Mouse (Mus musculus) MEL (cell line): ENCODE measurements around the gene Endou. TPM values are rescaled to one million over a fixed set of nuclear protein-coding genes. Genes with fewer than 3 reads are reported as not detected.

Experiments
- DNase-seq: peaks from one replicate; pipeline ENCODE4 v3.0.0; 2011; ENCODE audit warnings: low read depth, low spot score
- H3K27ac ChIP-seq: 2 replicates; pipeline ENCODE4 v1.5.1; 2012; ENCODE audit warnings: low read depth, mild to moderate bottlenecking, control low read depth, low read length, moderate library complexity; ENCODE audit not compliant: control insufficient read depth
- H3K27me3 ChIP-seq, 2 experiments: fragments of 150-350 bp in 1 of 2; sonication (generic) in 1 of 2; 2 replicates each; pipeline ENCODE4 v1.6.1; 2012; ENCODE audit warnings: low read length in 2 of 2, mild to moderate bottlenecking in 2 of 2, improper control_type of control experiment in 1 of 2, moderate library complexity in 1 of 2; ENCODE audit not compliant: insufficient read depth in 2 of 2, control insufficient read depth in 1 of 2
- H3K36me3 ChIP-seq, 2 experiments: 2 replicates each; pipeline ENCODE4 v1.6.1; 2012 to 2014; ENCODE audit warnings: low read length in 2 of 2, improper control_type of control experiment in 1 of 2, inconsistent platforms in 1 of 2, mild to moderate bottlenecking in 1 of 2; ENCODE audit not compliant: insufficient read depth in 2 of 2, control insufficient read depth in 1 of 2
- H3K4me1 ChIP-seq, 2 experiments: fragments of 150-350 bp in 1 of 2; sonication (generic) in 1 of 2; 2 replicates each; pipeline ENCODE4 v1.6.1; 2012; ENCODE audit warnings: low read length in 2 of 2, improper control_type of control experiment in 1 of 2, mild to moderate bottlenecking in 1 of 2; ENCODE audit not compliant: insufficient read depth in 2 of 2, control insufficient read depth in 1 of 2
- H3K4me3 ChIP-seq, 2 experiments: fragments of 150-350 bp in 1 of 2; sonication (generic) in 1 of 2; 2 replicates each; pipeline ENCODE4 v1.5.1; 2012; ENCODE audit warnings: low read depth in 2 of 2, low read length in 2 of 2, mild to moderate bottlenecking in 2 of 2, moderate library complexity in 2 of 2, control low read depth in 1 of 2, improper control_type of control experiment in 1 of 2; ENCODE audit not compliant: control insufficient read depth in 1 of 2, insufficient read depth in 1 of 2
- H3K79me2 ChIP-seq: 2 replicates; pipeline ENCODE4 v1.6.1; 2012; ENCODE audit warnings: mild to moderate bottlenecking, low read length, moderate library complexity; ENCODE audit not compliant: control insufficient read depth, poor library complexity, insufficient read depth
- H3K9ac ChIP-seq: 2 replicates; pipeline ENCODE4 v1.6.1; 2012; ENCODE audit warnings: low read depth, mild to moderate bottlenecking, control low read depth, low read length, moderate library complexity; ENCODE audit not compliant: control insufficient read depth, poor library complexity, severe bottlenecking
- H3K9me3 ChIP-seq: fragments of 150-350 bp; sonication (generic); replicated peaks from 2 replicates; pipeline ENCODE4 v1.6.1; 2012; ENCODE audit warnings: mild to moderate bottlenecking, low read length, improper control_type of control experiment, moderate library complexity; ENCODE audit not compliant: insufficient read depth
- CHD2 ChIP-seq: IDR thresholded peaks from 2 replicates; pipeline ENCODE4 v1.6.1; 2011; ENCODE audit warnings: low read length, improper control_type of control experiment
- CTCF ChIP-seq, 3 experiments: IDR thresholded peaks in 2 of 3; conservative IDR thresholded peaks in 1 of 3; 2 replicates each; pipeline ENCODE4 v1.5.1; 2011 to 2012; ENCODE audit warnings: low read length in 3 of 3, low read depth in 2 of 3, mild to moderate bottlenecking in 2 of 3, improper control_type of control experiment in 1 of 3, inconsistent platforms in 1 of 3, mixed read lengths in 1 of 3, moderate library complexity in 1 of 3; ENCODE audit not compliant: control insufficient read depth in 1 of 3, insufficient read depth in 1 of 3, poor library complexity in 1 of 3, severe bottlenecking in 1 of 3
- E2F4 ChIP-seq: IDR thresholded peaks from 2 replicates; pipeline ENCODE4 v1.6.1; 2011; ENCODE audit warnings: low read depth, low read length, improper control_type of control experiment, borderline replicate concordance
- EP300 ChIP-seq, 2 experiments: IDR thresholded peaks; 2 replicates each; pipeline ENCODE4 v1.6.1; 2011; ENCODE audit warnings: improper control_type of control experiment in 2 of 2, low read length in 2 of 2, low read depth in 1 of 2, mild to moderate bottlenecking in 1 of 2
- ETS1 ChIP-seq: IDR thresholded peaks from 2 replicates; pipeline ENCODE4 v1.6.1; 2012; ENCODE audit warnings: low read depth, mild to moderate bottlenecking, inconsistent platforms, low read length, improper control_type of control experiment, moderate library complexity
- GATA1 ChIP-seq: IDR thresholded peaks from 2 replicates; pipeline ENCODE4 v1.6.1; 2011; ENCODE audit warnings: low read depth, low read length, improper control_type of control experiment
- JUND ChIP-seq: IDR thresholded peaks from 2 replicates; pipeline ENCODE4 v1.6.1; 2011; ENCODE audit warnings: low read depth, mild to moderate bottlenecking, improper control_type of control experiment, low read length
- MAX ChIP-seq: IDR thresholded peaks from 2 replicates; pipeline ENCODE4 v1.6.1; 2011; ENCODE audit warnings: low read length, improper control_type of control experiment
- MAZ ChIP-seq: IDR thresholded peaks from 2 replicates; pipeline ENCODE4 v1.6.1; 2012; ENCODE audit warnings: low read depth, mild to moderate bottlenecking, inconsistent platforms, low read length, improper control_type of control experiment
- MXI1 ChIP-seq: IDR thresholded peaks from 2 replicates; pipeline ENCODE4 v1.6.1; 2011; ENCODE audit warnings: mild to moderate bottlenecking, low read depth, low read length, improper control_type of control experiment
- MYB ChIP-seq: IDR thresholded peaks from 2 replicates; pipeline ENCODE4 v1.6.1; 2011; ENCODE audit warnings: mild to moderate bottlenecking, low read depth, low read length, improper control_type of control experiment
- MYC ChIP-seq: IDR thresholded peaks from 2 replicates; pipeline ENCODE4 v1.6.1; 2011; ENCODE audit warnings: low read depth, mild to moderate bottlenecking, low read length, improper control_type of control experiment, moderate library complexity
- NELFE ChIP-seq: IDR thresholded peaks from 2 replicates; pipeline ENCODE4 v1.6.1; 2011; ENCODE audit warnings: low read depth, low read length, improper control_type of control experiment
- NRF1 ChIP-seq: IDR thresholded peaks from 2 replicates; pipeline ENCODE4 v1.6.1; 2014; ENCODE audit warnings: low read depth, mild to moderate bottlenecking, inconsistent platforms, low read length, improper control_type of control experiment, moderate library complexity; ENCODE audit not compliant: poor library complexity, insufficient read depth, severe bottlenecking
- POLR2A ChIP-seq, 2 experiments: IDR thresholded peaks; 2 replicates each; pipeline ENCODE4 v1.6.1; 2011 to 2012; ENCODE audit warnings: low read length in 2 of 2, mild to moderate bottlenecking in 2 of 2, control low read depth in 1 of 2, improper control_type of control experiment in 1 of 2, low read depth in 1 of 2, moderate library complexity in 1 of 2; ENCODE audit not compliant: control insufficient read depth in 1 of 2, insufficient read depth in 1 of 2, poor library complexity in 1 of 2
- POLR2AphosphoS2 ChIP-seq: IDR thresholded peaks from 2 replicates; pipeline ENCODE4 v1.6.1; 2011; ENCODE audit warnings: low read length, improper control_type of control experiment
- RAD21 ChIP-seq: IDR thresholded peaks from 2 replicates; pipeline ENCODE4 v1.6.1; 2011; ENCODE audit warnings: mild to moderate bottlenecking, low read depth, low read length, improper control_type of control experiment
- RCOR1 ChIP-seq: IDR thresholded peaks from 2 replicates; pipeline ENCODE4 v1.6.1; 2012; ENCODE audit warnings: low read depth, mild to moderate bottlenecking, inconsistent platforms, low read length, improper control_type of control experiment
- SIN3A ChIP-seq: IDR thresholded peaks from 2 replicates; pipeline ENCODE4 v1.6.1; 2012; ENCODE audit warnings: low read length, improper control_type of control experiment, inconsistent platforms
- TAL1 ChIP-seq: IDR thresholded peaks from 2 replicates; pipeline ENCODE4 v1.6.1; 2012; ENCODE audit warnings: mild to moderate bottlenecking, inconsistent platforms, low read length, moderate library complexity, mixed read lengths
- TBP ChIP-seq: IDR thresholded peaks from 2 replicates; pipeline ENCODE4 v1.8.0; 2011; ENCODE audit warnings: low read depth, low read length, improper control_type of control experiment
- TCF12 ChIP-seq: IDR thresholded peaks from 2 replicates; pipeline ENCODE4 v1.6.1; 2014; ENCODE audit warnings: low read depth, mild to moderate bottlenecking, inconsistent platforms, low read length, improper control_type of control experiment, moderate library complexity
- USF1 ChIP-seq: IDR thresholded peaks from 2 replicates; pipeline ENCODE4 v1.6.1; 2014; ENCODE audit warnings: low read depth, mild to moderate bottlenecking, inconsistent platforms, low read length, improper control_type of control experiment, moderate library complexity
- ZKSCAN1 ChIP-seq: IDR thresholded peaks from 2 replicates; pipeline ENCODE4 v1.6.1; 2012; ENCODE audit warnings: low read depth, mild to moderate bottlenecking, inconsistent platforms, low read length, improper control_type of control experiment, moderate library complexity
- ZMIZ1 ChIP-seq: IDR thresholded peaks from 2 replicates; pipeline ENCODE4 v1.6.1; 2012; ENCODE audit warnings: low read depth, mild to moderate bottlenecking, inconsistent platforms, low read length, improper control_type of control experiment, moderate library complexity
- ZNF384 ChIP-seq: IDR thresholded peaks from 2 replicates; pipeline ENCODE4 v1.6.1; 2012; ENCODE audit warnings: low read depth, mild to moderate bottlenecking, inconsistent platforms, low read length, improper control_type of control experiment
- polyA plus RNA-seq, 2 experiments: library from polyadenylated mRNA; stranded (reverse) in 1 of 2; unstranded in 1 of 2; fragments of >175 nt in 1 of 2; fragments of >200 nt in 1 of 2; gene quantifications; 2 replicates each; pipeline versions ENCODE4 v1.2.1 to v1.2.4; 2012; ENCODE audit warnings: low replicate concordance in 2 of 2, low read depth in 1 of 2; ENCODE audit not compliant: insufficient read length in 2 of 2, insufficient read depth in 1 of 2, missing spikeins in 1 of 2
- total RNA-seq: library from RNA; depleted of rRNA; stranded (reverse); fragments of 300-350 nt; gene quantifications from 2 replicates; pipeline ENCODE4 v1.2.3, GENCODE M21; 2012

The Endou gene
- total and polyA plus RNA-seq, 3 experiments: 0.08 to 0.10 TPM; not detected in 1

GRCm38 (mm10) chr15:97716782-97717181, 14.4 kb downstream of the Endou start:
- TF ChIP-seq TBP (peak; percentile 47; the same call in 1 of the 2 replicates), ETS1 (peak; percentile 56; the same call in 1 of the 2 replicates), USF1 (0 out of 2 replicates have a peak, but pooled peaks have one; percentile 23), MAX (0 out of 2 replicates have a peak, but pooled peaks have one; percentile 70), NRF1 (peak; percentile 71), NELFE (no peak), EP300 (IDR thresholded peaks at IDR 0.05; ENCODE audit: low read depth in 1 of 2, low read length in 2 of 2) (peak; percentile 69 to 71), POLR2A (IDR thresholded peaks at IDR 0.05; ENCODE audit: control insufficient read depth in 1 of 2, insufficient read depth in 1 of 2, low read depth in 1 of 2, low read length in 2 of 2, poor library complexity in 1 of 2) (no peak), ZKSCAN1 (no peak), MXI1 (0 out of 2 replicates have a peak, but pooled peaks have one; percentile 24), CHD2 (no peak), RCOR1 (no peak; the same call in none of the 2 replicates), TCF12 (peak; percentile 63), TAL1 (peak; percentile 78), MYB (0 out of 2 replicates have a peak, but pooled peaks have one; percentile 8), ZMIZ1 (no peak), CTCF (IDR thresholded peaks at IDR 0.05 in 2 of 3, conservative IDR thresholded peaks at IDR 0.05 in 1 of 3; ENCODE audit: control insufficient read depth in 1 of 3, insufficient read depth in 1 of 3, low read depth in 2 of 3, low read length in 3 of 3, poor library complexity in 1 of 3, severe bottlenecking in 1 of 3) (no peak), RAD21 (no peak; the same call in 1 of the 2 replicates), GATA1 (peak; percentile 90), JUND (no peak), ZNF384 (no peak), SIN3A (0 out of 2 replicates have a peak, but pooled peaks have one; percentile 24), E2F4 (no peak), MAZ (no peak), MYC (no peak), POLR2AphosphoS2 (no peak)
- TF ChIP-seq, all 39 proteins: peak for 12
- DNase-seq: peak; percentile 90
- peak overlapping the region; percentile 54 for H3K27ac ChIP-seq
- peaks cover 0 to 7% of the 10 kb centered on the region in 2 experiments; a peak in 1 of 4 replicates for H3K27me3 ChIP-seq
- peaks cover 7 to 26% of the 10 kb centered on the region in 2 experiments for H3K4me1 ChIP-seq
- H3K36me3 ChIP-seq: peaks cover 0 to 24% of the 10 kb centered on the region in 2 experiments; a peak in 2 of 4 replicates
- H3K4me3 ChIP-seq: no peak overlapping the region
- H3K79me2 ChIP-seq: no peaks in the 10 kb centered on the region
- H3K9me3 ChIP-seq: no peaks in the 10 kb centered on the region
- no peak overlapping the region for H3K9ac ChIP-seq
